Mouse (Mus musculus) forebrain, postnatal 0 days (tissue): Measurements from ENCODE around the gene Smarcal1. TPM values are rescaled to one million over a fixed set of nuclear protein-coding genes. Genes with fewer than 3 reads are reported as not detected.
A peak's percentile ranks its signal among the peaks of the same experiment; 100 is the strongest.

Experiments used
- ATAC-seq: fragments of 200-750 bp; cut with Nextera tagmentation; 2 replicates; pipeline ENCODE4 v1.8.0; 2017; ENCODE audit warnings: mild to moderate bottlenecking, moderate library complexity
- DNase-seq: peaks from one replicate; pipeline ENCODE4 v3.0.0-alpha.2; 2015
- H3K27ac ChIP-seq: fragments of 300-500 bp; sonication (generic); 2 replicates; pipeline ENCODE4 v1.5.1; 2014; ENCODE audit warnings: low read depth, mild to moderate bottlenecking, antibody characterized with exemption, low read length, moderate library complexity, mixed read lengths
- H3K27me3 ChIP-seq: fragments of 300-500 bp; sonication (generic); 2 replicates; pipeline ENCODE4 v1.6.1; 2014; ENCODE audit warnings: mild to moderate bottlenecking, low read length, mixed read lengths; ENCODE audit not compliant: insufficient read depth
- H3K36me3 ChIP-seq: fragments of 300-500 bp; sonication (generic); 2 replicates; pipeline ENCODE4 v1.6.1; 2014; ENCODE audit warnings: mild to moderate bottlenecking, moderate library complexity; ENCODE audit not compliant: insufficient read depth
- H3K4me1 ChIP-seq: fragments of 300-500 bp; sonication (generic); 2 replicates; pipeline ENCODE4 v1.6.1; 2014; ENCODE audit warnings: antibody characterized with exemption; ENCODE audit not compliant: insufficient read depth
- H3K4me2 ChIP-seq: fragments of 300-500 bp; sonication (generic); 2 replicates; pipeline ENCODE4 v1.6.1; 2014; ENCODE audit warnings: low read depth, mild to moderate bottlenecking, moderate library complexity
- H3K4me3 ChIP-seq: fragments of 300-500 bp; sonication (generic); 2 replicates; pipeline ENCODE4 v1.5.1; 2014; ENCODE audit warnings: low read depth, low read length, mixed read lengths
- H3K9ac ChIP-seq: fragments of 300-500 bp; sonication (generic); 2 replicates; pipeline ENCODE4 v1.6.1; 2014; ENCODE audit warnings: mild to moderate bottlenecking
- H3K9me3 ChIP-seq: fragments of 300-500 bp; sonication (generic); 2 replicates; pipeline ENCODE4 v1.6.1; 2016; ENCODE audit warnings: low read length
- CTCF ChIP-seq: sonication (generic); IDR thresholded peaks from 2 replicates; pipeline ENCODE4 v1.5.1; 2016; ENCODE audit warnings: antibody characterized with exemption, control low read depth, low read depth
- WGBS: fragments of 180-500 bp; shearing (Covaris S2); extraction: QIAGEN DNeasy Blood & Tissue Kit; methylation state at CpG from one replicate; pipeline ENCODE4 v1.1.7; 2014; 5-methylcytosine and 5-hydroxymethylcytosine counted together
- polyA plus RNA-seq: library from polyadenylated mRNA; unstranded; fragments of >200 nt; fragmentation: Nextera tagmentation; extraction: Ambion mirVana; gene quantifications from 2 replicates; pipeline ENCODE4 v1.2.1, GENCODE M21; 2015
- total RNA-seq: library from RNA; depleted of rRNA; stranded (reverse); fragments of >200 nt; gene quantifications from 2 replicates; pipeline ENCODE4 v1.2.3, GENCODE M21; 2014

Gene Smarcal1
- total and polyA plus RNA-seq, 2 experiments from 2014 or later, result 19.0 to 43.7 TPM

DNA sequence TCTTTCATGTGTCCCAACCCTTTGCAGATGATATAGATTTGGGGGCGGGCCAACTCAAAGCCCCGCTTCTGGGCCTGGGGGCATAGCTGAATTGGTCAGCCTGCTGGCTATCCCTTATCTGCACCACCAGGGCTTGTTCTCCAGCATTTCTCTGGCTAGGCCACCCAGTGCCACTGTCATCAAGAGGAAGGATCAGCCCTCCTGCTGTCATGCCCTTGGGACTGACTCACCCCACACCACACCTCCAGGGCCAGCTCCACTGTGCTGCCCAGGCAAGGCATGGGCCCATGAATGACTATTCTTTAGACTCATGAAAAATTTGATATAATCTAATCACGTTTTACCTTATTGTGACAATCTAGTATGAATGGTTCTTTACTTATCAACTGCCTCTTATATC lies 26.6 kb upstream of the Smarcal1 start:
- H3K9ac ChIP-seq, result no peak overlapping the region
- ATAC-seq (no peak), DNase-seq (no peak)
- no peaks in the 10 kb centered on the region for H3K27me3 ChIP-seq
- 88% methylated on average over 3 of the region's 3 CpGs for WGBS
- TF ChIP-seq CTCF, result no peak
- H3K4me1 ChIP-seq, result no peaks in the 10 kb centered on the region
- H3K4me3 ChIP-seq, result no peak overlapping the region
- no peak overlapping the region for H3K4me2 ChIP-seq
- no peaks in the 10 kb centered on the region for H3K36me3 ChIP-seq
- no peaks in the 10 kb centered on the region for H3K9me3 ChIP-seq
- no peak overlapping the region for H3K27ac ChIP-seq

DNA sequence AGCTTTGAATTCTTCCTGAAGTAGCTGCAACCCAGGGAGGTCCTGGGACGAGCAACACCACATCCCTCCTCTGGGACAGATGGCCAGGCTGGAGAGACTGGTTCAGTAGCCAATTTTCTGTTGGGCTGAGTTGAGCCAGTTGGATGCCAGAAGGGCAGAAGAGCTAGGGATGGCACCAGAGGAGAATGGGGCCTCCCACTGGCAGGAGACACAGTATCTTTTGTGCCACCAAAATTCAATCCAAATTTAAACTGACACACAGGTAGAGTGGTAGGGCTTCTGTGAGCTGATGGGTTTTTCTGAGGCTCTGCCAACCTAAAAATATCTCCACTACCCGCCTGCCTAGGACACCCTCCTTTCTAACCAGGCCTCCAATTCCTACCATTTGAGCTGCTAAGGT lies 24.4 kb upstream of the Smarcal1 start:
- no peak for TF ChIP-seq CTCF
- no peak overlapping the region for H3K4me3 ChIP-seq
- no peaks in the 10 kb centered on the region for H3K4me1 ChIP-seq
- DNase-seq (no peak), ATAC-seq (no peak)
- H3K27ac ChIP-seq, result no peak overlapping the region
- H3K27me3 ChIP-seq, result no peaks in the 10 kb centered on the region
- H3K9me3 ChIP-seq, result no peaks in the 10 kb centered on the region
- H3K36me3 ChIP-seq, result no peaks in the 10 kb centered on the region
- no peak overlapping the region for H3K4me2 ChIP-seq
- no peak overlapping the region for H3K9ac ChIP-seq
- 60% methylated on average over 2 of the region's 2 CpGs for WGBS

GRCm38 (mm10) chr1:72564334-72564962 lies 18.6 kb upstream of the Smarcal1 start:
- H3K9ac ChIP-seq, result no peak overlapping the region
- no peak overlapping the region for H3K27ac ChIP-seq
- no peak for TF ChIP-seq CTCF
- H3K9me3 ChIP-seq, result no peaks in the 10 kb centered on the region
- ATAC-seq (no peak), DNase-seq (no peak)
- 84% methylated on average over 6 of the region's 6 CpGs for WGBS
- H3K27me3 ChIP-seq, result no peaks in the 10 kb centered on the region
- no peak overlapping the region for H3K4me3 ChIP-seq
- no peaks in the 10 kb centered on the region for H3K4me1 ChIP-seq
- no peak overlapping the region for H3K4me2 ChIP-seq
- H3K36me3 ChIP-seq, result no peaks in the 10 kb centered on the region

GRCm38 (mm10) chr1:72567056-72567455 lies 16.0 kb upstream of the Smarcal1 start:
- WGBS, result 29% methylated on average over 9 of the region's 9 CpGs
- H3K9ac ChIP-seq, result no peak overlapping the region

DNA sequence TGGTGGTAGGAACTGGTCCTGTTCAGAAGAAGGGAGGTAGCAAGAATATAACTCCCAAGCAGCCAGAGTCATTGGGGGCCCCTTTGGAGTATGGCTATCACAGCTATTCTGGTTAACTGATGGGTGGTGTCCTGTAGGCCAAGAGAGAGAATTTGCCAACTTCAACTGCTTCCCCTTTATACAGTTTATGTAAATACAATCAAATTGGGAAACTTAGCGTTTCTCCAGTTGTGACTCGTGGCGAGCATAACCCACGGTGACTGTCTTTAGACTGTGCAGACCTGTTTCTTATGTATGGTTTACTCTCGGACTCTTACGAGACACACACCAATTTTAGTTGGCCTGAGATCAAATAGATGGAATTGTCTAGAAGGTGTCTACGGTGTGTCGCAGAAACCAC lies 14.3 kb upstream of the Smarcal1 start:
- Histone ChIP-seq H3K27me3 (no peaks in the 10 kb centered on the region), H3K4me2 (no peak overlapping the region), H3K27ac (no peak overlapping the region), H3K36me3 (no peaks in the 10 kb centered on the region), H3K4me3 (no peak overlapping the region), H3K9me3 (no peaks in the 10 kb centered on the region), H3K4me1 (no peaks in the 10 kb centered on the region), H3K9ac (no peak overlapping the region)
- WGBS, result 92% methylated on average over 8 of the region's 8 CpGs
- ATAC-seq, result no peak
- no peak for DNase-seq
- TF ChIP-seq CTCF, result no peak

More at GRCm38 (mm10) chr1:72567056-72567455, 16.0 kb upstream of the Smarcal1 start:
- H3K4me2 ChIP-seq, result peak overlapping the region; percentile 32
- peak overlapping the region; percentile 19; the same call in 1 of the 2 replicates for H3K4me3 ChIP-seq
- no peaks in the 10 kb centered on the region for H3K36me3 ChIP-seq
- no peaks in the 10 kb centered on the region for H3K27me3 ChIP-seq
- no peak for TF ChIP-seq CTCF
- no peaks in the 10 kb centered on the region for H3K9me3 ChIP-seq
- H3K27ac ChIP-seq, result no peak overlapping the region
- ATAC-seq (0 out of 2 replicates have a peak, but pooled peaks have one; percentile 18), DNase-seq (no peak)
- H3K4me1 ChIP-seq, result no peaks in the 10 kb centered on the region

- Histone ChIP-seq H3K27ac (no peak overlapping the region), H3K9me3 (no peaks in the 10 kb centered on the region), H3K4me2 (no peak overlapping the region), H3K9ac (no peak overlapping the region), H3K4me3 (no peak overlapping the region), H3K4me1 (peaks cover 15% of the 10 kb centered on the region), H3K27me3 (no peaks in the 10 kb centered on the region), H3K36me3 (no peaks in the 10 kb centered on the region)
- ATAC-seq (no peak), DNase-seq (no peak)
- WGBS, result 56% methylated on average over 7 of the region's 7 CpGs
- TF ChIP-seq CTCF, result no peak
Measured at GRCm38 (mm10) chr1:72574047-72574446, 9.0 kb upstream of the Smarcal1 start.

DNA sequence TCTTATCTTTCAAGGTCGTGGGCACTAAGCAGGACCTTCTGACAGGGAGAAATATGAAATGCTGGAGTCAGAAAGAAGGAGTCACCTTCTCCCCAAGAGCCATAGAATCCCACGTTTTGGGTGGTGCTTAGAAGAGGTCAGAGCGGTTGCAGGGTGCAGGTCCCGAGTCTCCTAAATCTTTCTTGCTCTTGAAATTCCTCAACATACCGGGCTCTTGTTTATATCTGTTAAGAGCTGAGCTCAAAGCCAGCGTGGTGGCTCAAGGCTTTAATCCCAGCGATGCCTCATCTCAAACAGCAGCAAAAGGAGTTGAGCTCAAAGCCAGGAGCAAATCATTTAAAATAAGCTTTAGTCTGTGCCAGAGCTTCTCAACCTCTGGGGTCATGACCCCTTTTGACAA lies 8.4 kb upstream of the Smarcal1 start:
- H3K4me2 ChIP-seq, result no peak overlapping the region
- ATAC-seq, result no peak
- DNase-seq, result no peak
- no peaks in the 10 kb centered on the region for H3K9me3 ChIP-seq
- no peak overlapping the region for H3K27ac ChIP-seq
- TF ChIP-seq CTCF, result no peak
- H3K4me3 ChIP-seq, result no peak overlapping the region
- no peaks in the 10 kb centered on the region for H3K27me3 ChIP-seq
- peaks cover 15% of the 10 kb centered on the region for H3K4me1 ChIP-seq
- no peak overlapping the region for H3K9ac ChIP-seq
- 60% methylated on average over 7 of the region's 7 CpGs for WGBS
- H3K36me3 ChIP-seq, result no peaks in the 10 kb centered on the region
